Mouse (Mus musculus) testis, adult 2 months (tissue): Measurements from ENCODE around the gene Man1b1. TPM values are rescaled to one million over a fixed set of nuclear protein-coding genes. Genes with fewer than 3 reads are reported as not detected.

ENCODE experiments used
- H3K27ac ChIP-seq: fragments of 200-500 bp; 2 replicates; pipeline ENCODE4 v1.5.1; 2012; ENCODE audit warnings: low read depth, low read length; ENCODE audit not compliant: control insufficient read depth, insufficient read depth
- H3K27me3 ChIP-seq: fragments of 200-500 bp; 2 replicates; pipeline ENCODE4 v1.6.1; 2012; ENCODE audit warnings: mild to moderate bottlenecking, low read length, moderate library complexity; ENCODE audit not compliant: control insufficient read depth, insufficient read depth
- H3K36me3 ChIP-seq: fragments of 200-500 bp; 2 replicates; pipeline ENCODE4 v1.6.1; 2012; ENCODE audit warnings: mild to moderate bottlenecking, low read length; ENCODE audit not compliant: control insufficient read depth, insufficient read depth
- H3K4me1 ChIP-seq: fragments of 200-500 bp; 2 replicates; pipeline ENCODE4 v1.6.1; 2012; ENCODE audit warnings: low read length; ENCODE audit not compliant: control insufficient read depth, insufficient read depth
- H3K4me3 ChIP-seq: fragments of 200-500 bp; 2 replicates; pipeline ENCODE4 v1.5.1; 2012; ENCODE audit warnings: low read depth, mild to moderate bottlenecking, low read length, moderate library complexity, mixed read lengths; ENCODE audit not compliant: control insufficient read depth
- CTCF ChIP-seq: fragments of 200-500 bp; IDR thresholded peaks from 2 replicates; pipeline ENCODE4 v1.5.1; 2012; ENCODE audit warnings: low read depth, mild to moderate bottlenecking, inconsistent platforms, low read length, moderate library complexity; ENCODE audit not compliant: control insufficient read depth, insufficient read depth, insufficient replicate concordance
- POLR2A ChIP-seq: fragments of 200-500 bp; IDR thresholded peaks from 2 replicates; pipeline ENCODE4 v1.6.1; 2012; ENCODE audit warnings: low read depth, mild to moderate bottlenecking, inconsistent platforms, low read length, moderate library complexity; ENCODE audit not compliant: control insufficient read depth
- polyA plus RNA-seq: library from polyadenylated mRNA; depleted of rRNA; stranded (reverse); fragments of >200 nt; gene quantifications from 2 replicates; pipeline ENCODE4 v1.2.3, GENCODE M21; 2012

Gene Man1b1
- polyA plus RNA-seq, 1 experiment: 29.3 TPM

- TF ChIP-seq CTCF: no peak
- no peak for TF ChIP-seq POLR2A
- Histone ChIP-seq H3K27ac (0 out of 2 replicates have a peak within 1 kb of the TSS, but pooled peaks have one; percentile 4), H3K4me3 (peak within 1 kb of the TSS; percentile 68), H3K36me3 (no peaks in the 10 kb centered on the region), H3K4me1 (peaks cover 17% of the 10 kb centered on the region), H3K27me3 (no peaks in the 10 kb centered on the region)
Observed at GRCm38 (mm10) chr2:25371764-25372643, 39.9 kb downstream of the Man1b1 start, which contains the start of gene Sapcd2. TSS of gene Sapcd2 (plus strand) at chr2:25372321.

- no peak overlapping the region for H3K27ac ChIP-seq
- peaks cover 17% of the 10 kb centered on the region for H3K4me1 ChIP-seq
- peak overlapping the region; percentile 68 for H3K4me3 ChIP-seq
- H3K27me3 ChIP-seq: no peaks in the 10 kb centered on the region
- H3K36me3 ChIP-seq: no peaks in the 10 kb centered on the region
- TF ChIP-seq CTCF (no peak), POLR2A (no peak)
Observed at GRCm38 (mm10) chr2:25372644-25373391, 40.7 kb downstream of the Man1b1 start.

GRCm38 (mm10) chr2:25373431-25373830 lies 41.3 kb downstream of the Man1b1 start:
- no peak for TF ChIP-seq CTCF
- no peak for TF ChIP-seq POLR2A
- Histone ChIP-seq H3K27me3 (no peaks in the 10 kb centered on the region), H3K4me1 (peaks cover 17% of the 10 kb centered on the region), H3K36me3 (no peaks in the 10 kb centered on the region), H3K4me3 (no peak overlapping the region), H3K27ac (no peak overlapping the region)

GRCm38 (mm10) chr2:25376589-25376988 lies 44.5 kb downstream of the Man1b1 start:
- Histone ChIP-seq H3K4me3 (no peak overlapping the region), H3K27ac (no peak overlapping the region), H3K36me3 (no peaks in the 10 kb centered on the region), H3K27me3 (no peaks in the 10 kb centered on the region), H3K4me1 (peaks cover 15% of the 10 kb centered on the region)
- TF ChIP-seq CTCF: peak; percentile 33; the same call in 1 of the 2 replicates
- no peak for TF ChIP-seq POLR2A

GRCm38 (mm10) chr2:25384492-25384891 lies 52.4 kb downstream of the Man1b1 start:
- no peak overlapping the region for H3K27ac ChIP-seq
- no peak for TF ChIP-seq CTCF
- no peaks in the 10 kb centered on the region for H3K27me3 ChIP-seq
- no peaks in the 10 kb centered on the region; the same call in none of the 2 replicates for H3K4me1 ChIP-seq
- no peaks in the 10 kb centered on the region for H3K36me3 ChIP-seq
- no peak overlapping the region for H3K4me3 ChIP-seq

GRCm38 (mm10) chr2:25391266-25391665 lies 59.1 kb downstream of the Man1b1 start:
- Histone ChIP-seq H3K27me3 (no peaks in the 10 kb centered on the region), H3K27ac (no peak overlapping the region), H3K4me3 (no peak overlapping the region), H3K4me1 (peaks cover 8% of the 10 kb centered on the region), H3K36me3 (no peaks in the 10 kb centered on the region)
- no peak for TF ChIP-seq POLR2A
- no peak for TF ChIP-seq CTCF

GRCm38 (mm10) chr2:25394281-25395221 lies 62.4 kb downstream of the Man1b1 start:
- H3K27me3 ChIP-seq: no peaks in the 10 kb centered on the region
- no peak for TF ChIP-seq CTCF
- TF ChIP-seq POLR2A: no peak
- H3K36me3 ChIP-seq: no peaks in the 10 kb centered on the region
- H3K4me1 ChIP-seq: peaks cover 10% of the 10 kb centered on the region
- no peak overlapping the region for H3K4me3 ChIP-seq
- H3K27ac ChIP-seq: no peak overlapping the region
